Mouse (Mus musculus): Measurements from ENCODE around the gene Ankub1. TPM values are rescaled to one million over a fixed set of nuclear protein-coding genes. Genes with fewer than 3 reads are reported as not detected.

The Ankub1 gene
- polyA plus RNA-seq, 2 experiments from 2014 or later, result not detected

DNA sequence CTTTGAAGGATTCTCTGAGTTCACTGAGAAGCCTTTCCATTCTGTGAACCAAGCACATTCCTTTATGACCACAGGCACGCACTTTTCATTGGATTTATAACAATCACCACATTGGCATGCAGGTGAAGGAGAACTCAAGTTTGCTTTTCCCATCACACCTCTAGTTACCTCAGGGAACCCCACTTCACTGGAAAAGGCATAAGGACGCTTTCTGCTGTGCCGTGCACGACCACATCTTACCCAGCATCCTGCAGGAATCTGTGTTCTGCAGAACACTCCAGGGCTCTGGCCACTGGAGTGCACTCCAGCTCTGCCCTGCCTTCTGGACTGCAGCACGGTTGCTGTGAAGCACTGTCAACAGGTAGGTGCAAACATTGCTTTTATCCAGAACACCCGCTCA is 55.0 kb downstream of the Ankub1 start:
- no peak for ATAC-seq

GRCm38 (mm10) chr3:57634763-57635487 is 57.7 kb downstream of the Ankub1 start:
- no peak for ATAC-seq

- no peak for ATAC-seq
Observed at GRCm38 (mm10) chr3:57626954-57627513, 65.6 kb downstream of the Ankub1 start.

- peak; percentile 69 for ATAC-seq
Observed at GRCm38 (mm10) chr3:57625275-57625997, 67.2 kb downstream of the Ankub1 start.

DNA sequence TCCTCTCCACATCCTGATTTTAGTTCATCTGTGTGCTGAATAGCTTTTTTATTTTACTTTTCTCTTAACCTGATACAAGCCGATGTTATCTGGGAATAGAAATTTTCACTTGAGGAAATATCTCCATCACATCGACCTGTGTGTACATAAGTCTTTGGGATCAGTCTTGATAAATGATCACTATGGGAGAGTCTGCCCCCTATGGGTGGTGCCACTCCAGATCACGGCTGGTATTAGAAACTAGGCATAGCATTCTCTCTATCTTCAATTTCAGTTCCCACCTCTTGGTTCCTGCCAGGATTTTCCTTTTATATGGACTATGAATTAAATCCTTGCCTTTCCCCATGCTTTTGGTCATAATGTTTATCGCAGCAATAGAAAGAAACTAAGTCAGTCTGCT is 72.9 kb downstream of the Ankub1 start:
- no peak for ATAC-seq

GRCm38 (mm10) chr3:57615652-57616051 is 76.9 kb downstream of the Ankub1 start:
- ATAC-seq, result no peak

- no peak for ATAC-seq
Observed at GRCm38 (mm10) chr3:57612430-57612997, 80.1 kb downstream of the Ankub1 start.

GRCm38 (mm10) chr3:57611776-57612175 is 80.8 kb downstream of the Ankub1 start:
- no peak for ATAC-seq

Other genes with a start within 250 kb of the Ankub1 start
- not detected for gene Wwtr1, start 116.9 kb downstream of the Ankub1 start, polyA plus RNA-seq (2017; shearing (Covaris generic))
- gene Commd2, start 41.1 kb downstream of the Ankub1 start, polyA plus RNA-seq (2017; shearing (Covaris generic)), result 10 to 100 TPM; 72.6 to 80.7 TPM
- gene Rnf13, start 43.3 kb upstream of the Ankub1 start, polyA plus RNA-seq (2017; shearing (Covaris generic)), result 10 to 100 TPM; 65.6 to 65.8 TPM
- 10 to 100 TPM in 1 of 2 experiments, 1 to 10 TPM in 1; 8.7 to 16.4 TPM for gene Pfn2, start 155.3 kb upstream of the Ankub1 start, polyA plus RNA-seq (2017; shearing (Covaris generic))

Measured in CD4-positive, CD25-positive, alpha-beta regulatory T cell, adult 4 months (primary cell).